Mouse (Mus musculus) hindbrain, embryonic 16.5 days (tissue): Measurements from ENCODE around the gene Dnaaf5. TPM values are rescaled to one million over a fixed set of nuclear protein-coding genes. Genes with fewer than 3 reads are reported as not detected.
A peak's percentile ranks its signal among the peaks of the same experiment; 100 is the strongest.

Experiments used
- ATAC-seq: fragments of 200-750 bp; cut with Nextera tagmentation; 2 replicates; pipeline ENCODE4 v1.8.0; 2017; ENCODE audit warnings: moderate TSS enrichment, moderate library complexity
- H3K27ac ChIP-seq: fragments of 300-500 bp; sonication (generic); 2 replicates; pipeline ENCODE4 v1.5.1; 2014; ENCODE audit warnings: low read depth, mild to moderate bottlenecking, control low read depth, low read length, moderate library complexity
- H3K27me3 ChIP-seq: fragments of 300-500 bp; sonication (generic); replicated peaks from 2 replicates; pipeline ENCODE4 v1.6.1; 2014; ENCODE audit warnings: low read length; ENCODE audit not compliant: control insufficient read depth, insufficient read depth
- H3K36me3 ChIP-seq: fragments of 300-500 bp; sonication (generic); 2 replicates; pipeline ENCODE4 v1.6.1; 2014; ENCODE audit warnings: mild to moderate bottlenecking, low read length, moderate library complexity, mixed read lengths; ENCODE audit not compliant: control insufficient read depth, insufficient read depth
- H3K4me1 ChIP-seq: fragments of 300-500 bp; sonication (generic); 2 replicates; pipeline ENCODE4 v1.6.1; 2014; ENCODE audit warnings: low read depth, low read length; ENCODE audit not compliant: control insufficient read depth, insufficient read depth
- H3K4me2 ChIP-seq: fragments of 300-500 bp; sonication (generic); 2 replicates; pipeline ENCODE4 v1.6.1; 2014; ENCODE audit warnings: mild to moderate bottlenecking, low read length, control low read depth, moderate library complexity
- H3K4me3 ChIP-seq: fragments of 300-500 bp; sonication (generic); 2 replicates; pipeline ENCODE4 v1.5.1; 2014; ENCODE audit warnings: mild to moderate bottlenecking, low read length, control low read depth, moderate library complexity
- H3K9ac ChIP-seq: fragments of 300-500 bp; sonication (generic); 2 replicates; pipeline ENCODE4 v1.6.1; 2014; ENCODE audit warnings: low read depth, mild to moderate bottlenecking, control low read depth, low read length, moderate library complexity
- H3K9me3 ChIP-seq: fragments of 300-500 bp; sonication (generic); 2 replicates; pipeline ENCODE4 v1.6.1; 2014; ENCODE audit warnings: mild to moderate bottlenecking, low read length, moderate library complexity; ENCODE audit not compliant: control insufficient read depth
- WGBS: fragments of 180-500 bp; shearing (Covaris S2); extraction: QIAGEN DNeasy Blood & Tissue Kit; methylation state at CpG from one replicate; pipeline ENCODE4 v1.1.7; 2014; 5-methylcytosine and 5-hydroxymethylcytosine counted together
- polyA plus RNA-seq: library from polyadenylated mRNA; unstranded; fragments of >200 nt; fragmentation: Nextera tagmentation; extraction: Ambion mirVana; gene quantifications from 2 replicates; pipeline ENCODE4 v1.2.1, GENCODE M21; 2015

Gene Dnaaf5
- 2.6 and 5.1 TPM in 2 replicates for polyA plus RNA-seq

DNA sequence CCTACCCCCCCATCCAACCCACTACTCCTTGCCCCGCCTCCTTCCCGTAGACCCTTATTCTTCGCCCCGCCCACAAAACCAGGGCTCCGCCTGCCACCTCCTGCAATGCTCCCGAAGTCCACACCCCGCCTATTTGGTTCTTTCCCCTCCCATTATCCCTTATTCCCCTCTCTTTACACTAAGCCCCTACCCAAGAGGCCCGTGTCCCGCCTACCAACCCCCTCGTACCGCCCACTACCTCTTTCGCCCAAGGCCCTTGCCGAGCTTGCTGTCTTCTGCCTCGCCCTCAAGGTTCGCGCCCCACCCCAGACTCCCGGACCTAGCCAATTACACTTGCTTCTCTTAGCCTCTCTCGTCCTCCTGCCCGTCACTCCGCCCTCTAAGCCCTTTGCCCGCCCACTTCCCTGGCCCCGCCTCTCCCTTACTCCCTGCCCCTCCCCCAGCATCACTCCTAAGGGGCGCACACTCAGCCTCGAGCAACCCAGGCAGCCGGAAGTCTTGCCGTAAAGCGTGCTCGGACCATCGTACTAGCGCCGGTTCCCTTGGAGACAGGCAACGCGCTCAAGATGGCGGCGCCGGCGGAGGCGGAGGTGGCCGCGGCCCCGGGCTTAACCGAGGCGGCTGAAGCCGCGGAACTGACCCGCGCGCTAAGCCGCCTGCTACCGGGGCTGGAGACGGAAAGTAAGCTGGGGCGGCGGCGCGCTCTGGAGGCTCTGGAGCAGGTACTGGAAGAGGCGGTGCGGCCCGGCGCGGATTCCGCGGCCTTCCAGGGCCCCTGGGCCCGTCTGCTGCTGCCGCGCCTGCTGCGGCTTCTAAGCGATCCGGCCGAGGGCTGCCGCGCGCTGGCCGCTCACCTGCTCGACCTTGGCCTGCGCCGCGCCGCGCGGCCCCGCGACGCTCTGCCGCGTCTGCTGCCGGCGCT lies at the start of gene Dnaaf5, which contains the start of gene Prkar1b:
Gene Dnaaf5, plus strand, starts transcription at position 543 of the 922 bp plus-strand sequence.
Gene Prkar1b, minus strand, starts transcription at position 321 of the 922 bp plus-strand sequence.
- under 1% methylated on average over 72 of the region's 87 CpGs for WGBS
- H3K9ac ChIP-seq: peak within 1 kb of the TSS; percentile 80
- ATAC-seq: peak; percentile 96
- peak within 1 kb of the TSS; percentile 95 for H3K4me2 ChIP-seq
- H3K36me3 ChIP-seq: peaks cover 15% of the 10 kb centered on the region; the same call in 1 of the 2 replicates
- H3K4me1 ChIP-seq: peaks cover 17% of the 10 kb centered on the region
- H3K9me3 ChIP-seq: no peaks in the 10 kb centered on the region
- peak within 1 kb of the TSS; percentile 76 for H3K27ac ChIP-seq
- no peaks in the 10 kb centered on the region for H3K27me3 ChIP-seq
- H3K4me3 ChIP-seq: peak within 1 kb of the TSS; percentile 87

DNA sequence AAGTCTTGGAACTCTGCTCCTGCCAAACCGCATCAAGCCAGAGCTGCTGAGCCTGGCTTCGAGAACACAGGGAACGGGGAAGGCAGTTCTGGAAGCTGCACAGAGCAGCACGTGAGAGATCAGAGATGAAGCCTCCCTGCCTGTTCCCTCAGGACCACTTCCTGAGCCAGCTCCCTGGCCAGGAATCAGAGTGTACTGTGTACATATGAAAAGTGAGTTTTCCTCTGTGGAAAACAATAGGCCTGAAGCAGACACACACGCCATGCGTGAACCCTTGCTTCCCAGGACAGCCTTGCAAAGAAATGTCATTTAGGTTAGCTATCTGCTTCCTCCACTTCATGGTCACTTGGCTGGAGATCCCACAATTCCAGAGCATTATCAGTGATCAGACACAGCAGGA lies 48.2 kb upstream of the Dnaaf5 start:
- H3K9ac ChIP-seq: no peak overlapping the region
- H3K9me3 ChIP-seq: no peaks in the 10 kb centered on the region
- H3K27me3 ChIP-seq: no peaks in the 10 kb centered on the region
- H3K4me2 ChIP-seq: no peak overlapping the region
- no peak overlapping the region for H3K27ac ChIP-seq
- ATAC-seq: no peak
- peaks cover 10% of the 10 kb centered on the region for H3K4me1 ChIP-seq
- 67% methylated on average over 6 of the region's 6 CpGs for WGBS
- H3K36me3 ChIP-seq: peaks cover 7% of the 10 kb centered on the region
- H3K4me3 ChIP-seq: no peak overlapping the region

DNA sequence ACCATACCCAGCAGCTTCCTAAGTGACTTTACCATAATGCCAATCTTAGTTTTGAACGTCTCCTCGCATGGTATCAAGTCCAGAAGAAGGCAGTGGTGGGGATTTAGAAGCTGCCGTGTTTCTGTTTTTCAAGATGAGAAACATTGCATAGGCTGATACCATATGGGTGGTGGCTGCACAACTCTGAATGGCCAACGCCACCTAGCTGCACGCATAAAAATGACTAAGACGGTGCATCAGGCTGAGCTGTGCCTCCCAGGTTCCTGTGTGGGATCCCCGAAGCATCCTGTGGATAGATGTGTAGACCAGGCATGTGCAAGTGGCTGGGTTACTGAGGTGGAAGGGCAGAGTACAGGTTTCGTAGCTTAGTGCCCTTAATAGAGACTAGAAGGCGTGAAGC lies 42.2 kb upstream of the Dnaaf5 start:
- no peak overlapping the region for H3K4me3 ChIP-seq
- 80% methylated on average over 9 of the region's 9 CpGs for WGBS
- H3K36me3 ChIP-seq: peaks cover 4% of the 10 kb centered on the region
- no peaks in the 10 kb centered on the region for H3K27me3 ChIP-seq
- no peak overlapping the region for H3K27ac ChIP-seq
- no peaks in the 10 kb centered on the region for H3K9me3 ChIP-seq
- H3K4me1 ChIP-seq: no peaks in the 10 kb centered on the region
- H3K4me2 ChIP-seq: no peak overlapping the region
- ATAC-seq: no peak
- no peak overlapping the region for H3K9ac ChIP-seq

DNA sequence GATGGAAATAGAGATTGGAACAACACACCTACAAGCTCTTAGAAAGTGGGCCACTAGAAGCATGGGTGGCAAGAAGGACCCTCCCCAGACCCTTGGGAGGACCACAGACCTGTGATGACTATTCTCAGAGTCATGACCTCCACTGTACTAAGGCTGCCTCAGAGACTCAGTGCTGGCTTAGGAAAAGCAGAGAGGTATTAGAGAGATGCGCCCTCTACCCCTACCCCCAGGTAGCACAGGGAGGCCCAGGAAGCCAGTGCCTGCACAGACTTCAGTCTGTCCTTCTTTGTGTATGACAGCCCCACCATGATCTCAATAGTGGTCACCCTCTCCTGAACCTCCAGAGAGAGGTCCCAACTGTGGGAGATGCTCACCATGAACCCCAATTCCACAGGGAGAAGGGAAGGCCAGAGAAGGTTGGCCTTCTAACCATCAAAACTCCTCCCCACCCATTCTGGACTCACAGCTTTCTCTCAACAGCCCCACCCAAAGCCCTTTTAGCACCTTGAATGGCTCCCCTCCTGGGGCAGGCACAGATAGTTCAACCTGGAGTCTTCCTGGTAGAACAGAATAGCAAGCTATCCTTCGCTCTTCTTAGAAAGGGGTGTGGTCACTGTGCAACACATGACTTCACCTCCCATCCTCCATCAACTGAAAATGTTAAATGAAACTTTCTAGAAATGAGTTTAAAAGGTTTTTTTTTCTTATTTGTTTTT lies 39.7 kb upstream of the Dnaaf5 start:
- Histone ChIP-seq H3K36me3 (peaks cover 4% of the 10 kb centered on the region), H3K27ac (no peak overlapping the region), H3K27me3 (no peaks in the 10 kb centered on the region), H3K9me3 (no peaks in the 10 kb centered on the region), H3K4me1 (no peaks in the 10 kb centered on the region), H3K4me3 (no peak overlapping the region), H3K4me2 (no peak overlapping the region), H3K9ac (no peak overlapping the region)
- no peak for ATAC-seq
- 97% methylated on average over 2 of the region's 2 CpGs for WGBS

DNA sequence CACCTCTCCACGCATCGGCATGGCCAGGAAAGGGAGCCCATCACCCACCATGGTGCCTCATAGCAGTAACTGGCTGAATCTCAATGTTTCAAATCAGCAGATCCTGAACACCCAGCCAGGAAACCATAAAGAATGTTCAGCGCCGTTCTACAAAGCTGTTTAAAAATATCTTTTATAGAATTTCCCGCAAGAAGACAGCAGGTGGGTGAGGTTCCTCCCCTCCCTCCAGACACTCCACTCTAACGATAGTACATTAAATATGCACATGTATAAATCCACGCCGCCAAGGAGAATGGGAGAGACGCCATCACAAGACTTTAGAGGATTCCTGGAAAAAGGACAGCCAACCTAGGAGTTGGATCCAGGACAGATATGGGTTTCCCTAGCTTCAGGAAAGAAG lies 38.0 kb upstream of the Dnaaf5 start:
- no peak for ATAC-seq
- Histone ChIP-seq H3K27me3 (no peaks in the 10 kb centered on the region), H3K36me3 (no peaks in the 10 kb centered on the region; the same call in 1 of the 2 replicates), H3K9me3 (no peaks in the 10 kb centered on the region), H3K4me1 (no peaks in the 10 kb centered on the region), H3K9ac (no peak overlapping the region), H3K4me3 (no peak overlapping the region), H3K27ac (no peak overlapping the region), H3K4me2 (no peak overlapping the region)
- WGBS: 59% methylated on average over 9 of the region's 9 CpGs

DNA sequence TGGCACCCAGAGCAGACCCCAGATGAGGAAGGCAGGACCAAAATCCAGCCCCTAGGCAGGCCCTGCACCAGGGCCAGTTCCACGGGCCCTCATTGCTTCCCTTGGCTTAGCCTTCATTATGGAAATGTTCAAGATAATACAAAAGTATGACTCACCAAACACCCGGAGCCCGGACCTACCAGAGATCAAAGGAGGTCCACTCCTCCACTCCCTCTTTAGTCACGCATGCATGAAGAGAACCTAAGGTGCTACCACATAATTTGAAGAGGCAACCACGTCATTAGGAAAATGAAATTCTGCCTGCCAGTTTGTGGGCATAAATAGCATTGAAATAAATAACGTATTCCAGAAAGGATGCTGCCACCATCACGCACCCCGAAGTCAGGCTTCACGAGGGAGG lies 37.6 kb upstream of the Dnaaf5 start:
- H3K27ac ChIP-seq: no peak overlapping the region
- no peak overlapping the region for H3K9ac ChIP-seq
- no peaks in the 10 kb centered on the region for H3K9me3 ChIP-seq
- H3K4me3 ChIP-seq: no peak overlapping the region
- H3K4me2 ChIP-seq: no peak overlapping the region
- ATAC-seq: no peak
- no peaks in the 10 kb centered on the region for H3K27me3 ChIP-seq
- no peaks in the 10 kb centered on the region; the same call in 1 of the 2 replicates for H3K36me3 ChIP-seq
- H3K4me1 ChIP-seq: no peaks in the 10 kb centered on the region
- 78% methylated on average over 9 of the region's 9 CpGs for WGBS

DNA sequence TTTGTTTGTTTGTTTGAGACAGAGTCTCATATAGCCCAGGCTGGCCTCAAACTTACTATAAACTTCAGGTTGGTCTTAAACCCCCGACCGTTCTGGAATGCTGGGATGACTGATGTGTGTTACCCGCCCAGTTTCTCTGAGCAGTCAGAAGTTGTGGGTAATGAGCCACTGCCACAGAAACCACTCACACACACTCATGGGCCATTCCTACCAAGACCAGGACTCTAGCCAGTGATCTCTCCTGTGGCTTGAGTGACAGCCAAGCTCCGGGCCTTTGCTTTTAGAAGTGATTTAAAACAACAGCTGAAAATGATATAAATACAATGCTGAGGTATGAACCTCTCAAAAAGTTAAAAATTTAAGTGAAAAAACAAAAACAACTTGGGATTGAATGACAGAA lies 35.1 kb upstream of the Dnaaf5 start:
- Histone ChIP-seq H3K9ac (no peak overlapping the region), H3K27ac (no peak overlapping the region), H3K36me3 (no peaks in the 10 kb centered on the region), H3K4me2 (no peak overlapping the region), H3K9me3 (no peaks in the 10 kb centered on the region), H3K27me3 (no peaks in the 10 kb centered on the region), H3K4me3 (no peak overlapping the region), H3K4me1 (no peaks in the 10 kb centered on the region)
- WGBS: 79% methylated on average over 4 of the region's 4 CpGs
- no peak for ATAC-seq

DNA sequence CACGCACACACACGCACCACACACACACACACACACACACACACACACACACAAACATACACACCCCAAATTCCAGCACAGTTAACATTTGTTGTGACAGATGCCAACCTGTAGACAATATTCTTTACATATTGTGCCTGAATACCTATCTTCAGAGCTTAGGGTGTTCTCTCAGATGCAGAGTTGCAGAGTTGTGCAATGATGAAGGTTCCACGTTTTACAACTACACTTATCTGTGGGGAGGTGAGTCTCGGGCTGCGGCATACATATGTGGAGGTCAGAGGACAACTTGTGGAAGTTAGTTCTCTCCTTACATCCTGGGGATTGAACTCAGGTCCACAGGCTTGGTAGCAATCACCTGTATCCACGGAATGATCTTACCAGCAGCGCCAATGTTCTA lies 34.5 kb upstream of the Dnaaf5 start:
- H3K9me3 ChIP-seq: no peaks in the 10 kb centered on the region
- H3K27ac ChIP-seq: no peak overlapping the region
- no peaks in the 10 kb centered on the region for H3K4me1 ChIP-seq
- no peak overlapping the region for H3K4me2 ChIP-seq
- no peak overlapping the region for H3K4me3 ChIP-seq
- ATAC-seq: no peak
- H3K9ac ChIP-seq: no peak overlapping the region
- H3K27me3 ChIP-seq: no peaks in the 10 kb centered on the region
- WGBS: 95% methylated on average over 7 of the region's 7 CpGs
- no peaks in the 10 kb centered on the region for H3K36me3 ChIP-seq
